Mouse (Mus musculus): ENCODE results near the gene Polr2b. TPM values are rescaled to one million over a fixed set of nuclear protein-coding genes. Genes with fewer than 3 reads are reported as not detected.

The Polr2b gene
- total RNA-seq, 1 experiment from 2014 or later = 180 TPM

DNA sequence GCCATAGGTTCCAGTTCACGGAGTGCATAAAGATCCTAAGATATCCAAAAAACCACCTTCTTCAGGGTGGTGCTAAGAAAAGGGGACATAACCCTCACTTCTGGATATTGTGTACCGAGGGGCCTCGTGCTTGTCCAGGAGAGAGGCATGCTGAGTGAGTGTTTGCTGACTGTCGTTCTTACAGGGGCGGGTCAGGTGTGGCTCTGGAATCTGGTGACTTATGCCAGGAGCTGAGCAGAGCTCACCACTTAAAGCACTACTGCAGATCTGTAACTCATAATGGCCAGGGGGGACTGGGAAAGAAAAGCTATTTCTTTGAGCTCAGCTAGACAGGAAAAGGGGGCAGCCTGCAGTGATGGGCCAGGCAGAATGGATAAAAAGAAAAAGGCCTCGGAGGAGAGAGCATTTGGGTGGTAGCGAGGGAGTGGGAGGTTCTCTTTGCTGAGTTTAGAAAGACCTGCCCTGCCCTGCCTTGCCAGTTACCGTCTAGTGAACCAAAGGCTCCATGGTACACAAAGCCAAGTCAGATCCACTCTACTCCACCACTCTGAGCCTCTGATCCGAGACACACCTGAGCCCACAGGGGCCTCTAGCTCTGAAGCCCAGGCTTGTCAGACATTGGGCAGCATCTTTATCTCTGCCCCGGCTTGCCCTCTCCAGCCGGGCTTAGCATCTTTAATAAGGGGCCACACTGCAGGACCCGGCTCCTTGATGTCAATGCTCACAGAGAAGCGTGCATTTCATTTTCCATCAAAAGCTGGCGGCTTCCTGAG lies 88.5 kb downstream of the Polr2b start:
- no peak for ATAC-seq (replicated peaks in 1 of 2; ENCODE audit: insufficient read depth in 1 of 2, low FRiP score in 2 of 2, low TSS enrichment in 1 of 2, low read depth in 1 of 2, poor library complexity in 2 of 2, severe bottlenecking in 2 of 2)

Other genes with a start within 250 kb of the Polr2b start
- gene Hopx, start 195.0 kb upstream of the Polr2b start, total RNA-seq (2017) = 0.88 and 2.6 TPM in 2 replicates
- not detected in 2 replicates for gene Spink2, start 98.7 kb upstream of the Polr2b start, total RNA-seq (2017)
- gene Rest, start 44.7 kb upstream of the Polr2b start, total RNA-seq (2017) = 65.3 and 81.2 TPM in 2 replicates
- 16.6 and 26.0 TPM in 2 replicates for gene Noa1, start 63 bp upstream of the Polr2b start, total RNA-seq (2017)
- 0.56 and 1.7 TPM in 2 replicates for gene Igfbp7, start 97.9 kb downstream of the Polr2b start, total RNA-seq (2017)

All from hematopoietic stem cell, adult 5-6 weeks (primary cell).